Mouse (Mus musculus) hindbrain, embryonic 12.5 days (tissue): ENCODE results near the gene 4930550C14Rik. TPM values are rescaled to one million over a fixed set of nuclear protein-coding genes. Genes with fewer than 3 reads are reported as not detected.

Experiments
- ATAC-seq: fragments of 200-750 bp; cut with Nextera tagmentation; 2 replicates; pipeline ENCODE4 v1.8.0; 2017; ENCODE audit warnings: moderate TSS enrichment; ENCODE audit not compliant: low FRiP score
- H3K27ac ChIP-seq: fragments of 300-500 bp; sonication (generic); 2 replicates; pipeline ENCODE4 v1.5.1; 2016; ENCODE audit warnings: mild to moderate bottlenecking
- H3K27me3 ChIP-seq: fragments of 300-500 bp; sonication (generic); 2 replicates; pipeline ENCODE4 v1.6.1; 2016; ENCODE audit warnings: mild to moderate bottlenecking
- H3K36me3 ChIP-seq: fragments of 300-500 bp; sonication (generic); 2 replicates; pipeline ENCODE4 v1.6.1; 2016; ENCODE audit warnings: mild to moderate bottlenecking
- H3K4me1 ChIP-seq: fragments of 300-500 bp; sonication (generic); 2 replicates; pipeline ENCODE4 v1.6.1; 2016
- H3K4me2 ChIP-seq: fragments of 300-500 bp; sonication (generic); replicated peaks from 2 replicates; pipeline ENCODE4 v1.6.1; 2016; ENCODE audit warnings: mild to moderate bottlenecking
- H3K4me3 ChIP-seq: fragments of 300-500 bp; sonication (generic); 2 replicates; pipeline ENCODE4 v1.5.1; 2016; ENCODE audit warnings: mild to moderate bottlenecking
- H3K9ac ChIP-seq: fragments of 300-500 bp; sonication (generic); 2 replicates; pipeline ENCODE4 v1.6.1; 2016; ENCODE audit warnings: mild to moderate bottlenecking, moderate library complexity
- H3K9me3 ChIP-seq: fragments of 300-500 bp; sonication (generic); replicated peaks from 2 replicates; pipeline ENCODE4 v1.6.1; 2016; ENCODE audit warnings: mild to moderate bottlenecking
- WGBS: fragments of 180-500 bp; shearing (Covaris S2); methylation state at CpG from one replicate; pipeline ENCODE4 v1.1.7; 2016; 5-methylcytosine and 5-hydroxymethylcytosine counted together
- polyA plus RNA-seq: library from polyadenylated mRNA; unstranded; fragments of >200 nt; fragmentation: Nextera tagmentation; extraction: Ambion mirVana; gene quantifications from 2 replicates; pipeline ENCODE4 v1.2.1, GENCODE M21; 2016

4930550C14Rik gene
- polyA plus RNA-seq, result 0.49 and 0.77 TPM in 2 replicates

- Histone ChIP-seq H3K4me3 (no peak within 1 kb of the TSS), H3K36me3 (no peaks in the 10 kb centered on the region), H3K4me2 (peak within 1 kb of the TSS; percentile 11; the same call in 1 of the 2 replicates), H3K27me3 (no peaks in the 10 kb centered on the region), H3K27ac (0 out of 2 replicates have a peak within 1 kb of the TSS, but pooled peaks have one; percentile 23), H3K4me1 (peaks cover 22% of the 10 kb centered on the region), H3K9me3 (no peaks in the 10 kb centered on the region), H3K9ac (no peak within 1 kb of the TSS)
- 24% methylated on average over 11 of the region's 11 CpGs for WGBS
- ATAC-seq, result no peak
These were observed at the start of gene 4930550C14Rik for GRCm38 (mm10) chr9:53402291-53402711. 4930550C14Rik (plus strand) TSS chr9:53402325.

GRCm38 (mm10) chr9:53353161-53353560 lies 49.0 kb upstream of the 4930550C14Rik start:
- ATAC-seq, result no peak
- H3K36me3 ChIP-seq, result no peaks in the 10 kb centered on the region
- no peak overlapping the region for H3K4me2 ChIP-seq
- H3K9ac ChIP-seq, result no peak overlapping the region
- H3K4me1 ChIP-seq, result no peaks in the 10 kb centered on the region
- no peaks in the 10 kb centered on the region for H3K27me3 ChIP-seq
- H3K9me3 ChIP-seq, result 0 out of 2 replicates have a peak, but pooled peaks cover 3% of the 10 kb centered on the region
- WGBS, result 90% methylated on average over 5 of the region's 5 CpGs
- H3K4me3 ChIP-seq, result no peak overlapping the region
- no peak overlapping the region for H3K27ac ChIP-seq

- no peak overlapping the region for H3K9ac ChIP-seq
- no peaks in the 10 kb centered on the region for H3K9me3 ChIP-seq
- no peaks in the 10 kb centered on the region for H3K27me3 ChIP-seq
- H3K27ac ChIP-seq, result no peak overlapping the region
- 73% methylated on average over 14 of the region's 14 CpGs for WGBS
- H3K4me2 ChIP-seq, result no peak overlapping the region
- H3K4me3 ChIP-seq, result no peak overlapping the region
- no peaks in the 10 kb centered on the region for H3K4me1 ChIP-seq
- H3K36me3 ChIP-seq, result no peaks in the 10 kb centered on the region
- ATAC-seq, result no peak
These were observed 45.6 kb upstream of the 4930550C14Rik start for GRCm38 (mm10) chr9:53356219-53357155.

- Histone ChIP-seq H3K4me1 (no peaks in the 10 kb centered on the region), H3K27ac (no peak overlapping the region), H3K27me3 (no peaks in the 10 kb centered on the region), H3K9me3 (no peaks in the 10 kb centered on the region), H3K36me3 (no peaks in the 10 kb centered on the region), H3K4me2 (no peak overlapping the region), H3K9ac (no peak overlapping the region), H3K4me3 (no peak overlapping the region)
- 75% methylated on average over 3 of the region's 3 CpGs for WGBS
- ATAC-seq, result no peak
These were observed 30.8 kb upstream of the 4930550C14Rik start for GRCm38 (mm10) chr9:53371339-53371738.

- no peak overlapping the region for H3K4me2 ChIP-seq
- no peak overlapping the region for H3K27ac ChIP-seq
- H3K36me3 ChIP-seq, result no peaks in the 10 kb centered on the region
- no peaks in the 10 kb centered on the region for H3K27me3 ChIP-seq
- H3K9me3 ChIP-seq, result no peaks in the 10 kb centered on the region
- H3K9ac ChIP-seq, result no peak overlapping the region
- H3K4me1 ChIP-seq, result no peaks in the 10 kb centered on the region
- H3K4me3 ChIP-seq, result no peak overlapping the region
- no peak for ATAC-seq
- whole genome bisulfite sequencing, result 76% methylated on average over 4 of the region's 4 CpGs
These were observed 26.2 kb upstream of the 4930550C14Rik start for GRCm38 (mm10) chr9:53375907-53376306.

- no peak overlapping the region for H3K9ac ChIP-seq
- no peak overlapping the region for H3K4me2 ChIP-seq
- WGBS, result 83% methylated on average over 13 of the region's 13 CpGs
- no peak overlapping the region for H3K4me3 ChIP-seq
- no peaks in the 10 kb centered on the region for H3K27me3 ChIP-seq
- H3K27ac ChIP-seq, result no peak overlapping the region
- H3K36me3 ChIP-seq, result no peaks in the 10 kb centered on the region
- H3K9me3 ChIP-seq, result no peaks in the 10 kb centered on the region
- ATAC-seq, result no peak
- H3K4me1 ChIP-seq, result no peaks in the 10 kb centered on the region
These were observed 25.3 kb upstream of the 4930550C14Rik start for GRCm38 (mm10) chr9:53376820-53377219.

GRCm38 (mm10) chr9:53377597-53377996 lies 24.5 kb upstream of the 4930550C14Rik start:
- Histone ChIP-seq H3K36me3 (no peaks in the 10 kb centered on the region), H3K9me3 (no peaks in the 10 kb centered on the region), H3K4me3 (no peak overlapping the region), H3K27me3 (no peaks in the 10 kb centered on the region), H3K4me2 (no peak overlapping the region), H3K27ac (no peak overlapping the region), H3K9ac (no peak overlapping the region), H3K4me1 (no peaks in the 10 kb centered on the region)
- WGBS, result 68% methylated on average over 5 of the region's 5 CpGs
- no peak for ATAC-seq

GRCm38 (mm10) chr9:53378171-53378570 lies 24.0 kb upstream of the 4930550C14Rik start:
- Histone ChIP-seq H3K36me3 (no peaks in the 10 kb centered on the region), H3K27me3 (no peaks in the 10 kb centered on the region), H3K4me1 (no peaks in the 10 kb centered on the region), H3K9ac (no peak overlapping the region), H3K27ac (no peak overlapping the region), H3K9me3 (no peaks in the 10 kb centered on the region), H3K4me2 (no peak overlapping the region), H3K4me3 (no peak overlapping the region)
- 80% methylated on average over 3 of the region's 3 CpGs for WGBS
- ATAC-seq, result no peak

GRCm38 (mm10) chr9:53380595-53380994 lies 21.5 kb upstream of the 4930550C14Rik start:
- H3K27ac ChIP-seq, result no peak overlapping the region
- H3K9me3 ChIP-seq, result no peaks in the 10 kb centered on the region
- H3K36me3 ChIP-seq, result no peaks in the 10 kb centered on the region
- no peaks in the 10 kb centered on the region for H3K27me3 ChIP-seq
- no peak overlapping the region for H3K4me2 ChIP-seq
- 0 out of 2 replicates have a peak, but pooled peaks cover 3% of the 10 kb centered on the region for H3K4me1 ChIP-seq
- no peak overlapping the region for H3K9ac ChIP-seq
- no peak for ATAC-seq
- WGBS, result 88% methylated on average over 2 of the region's 2 CpGs
- no peak overlapping the region for H3K4me3 ChIP-seq

- 0 out of 2 replicates have a peak, but pooled peaks cover 3% of the 10 kb centered on the region for H3K4me1 ChIP-seq
- H3K36me3 ChIP-seq, result no peaks in the 10 kb centered on the region
- no peaks in the 10 kb centered on the region for H3K27me3 ChIP-seq
- no peak overlapping the region for H3K4me2 ChIP-seq
- WGBS, result 83% methylated on average over 5 of the region's 5 CpGs
- no peak overlapping the region for H3K27ac ChIP-seq
- no peak for ATAC-seq
- H3K4me3 ChIP-seq, result no peak overlapping the region
- no peak overlapping the region for H3K9ac ChIP-seq
- H3K9me3 ChIP-seq, result no peaks in the 10 kb centered on the region
These were observed 21.0 kb upstream of the 4930550C14Rik start for GRCm38 (mm10) chr9:53381113-53381615.

GRCm38 (mm10) chr9:53383951-53384866 lies 17.9 kb upstream of the 4930550C14Rik start, which contains the start of gene Kdelc2:
Kdelc2 (plus strand) TSS chr9:53384025.
- under 1% methylated on average over 75 of the region's 75 CpGs for WGBS
- peak within 1 kb of the TSS; percentile 60 for H3K4me3 ChIP-seq
- no peaks in the 10 kb centered on the region for H3K36me3 ChIP-seq
- peak within 1 kb of the TSS; percentile 84 for H3K9ac ChIP-seq
- H3K4me1 ChIP-seq, result 0 out of 2 replicates have a peak, but pooled peaks cover 3% of the 10 kb centered on the region
- no peaks in the 10 kb centered on the region for H3K9me3 ChIP-seq
- peak within 1 kb of the TSS; percentile 87 for H3K27ac ChIP-seq
- H3K27me3 ChIP-seq, result no peaks in the 10 kb centered on the region
- peak; percentile 94 for ATAC-seq
- peak within 1 kb of the TSS; percentile 96 for H3K4me2 ChIP-seq
